Comparison of ENCODE assay signal across 7 mouse cellular contexts in the genomic region with DNA sequence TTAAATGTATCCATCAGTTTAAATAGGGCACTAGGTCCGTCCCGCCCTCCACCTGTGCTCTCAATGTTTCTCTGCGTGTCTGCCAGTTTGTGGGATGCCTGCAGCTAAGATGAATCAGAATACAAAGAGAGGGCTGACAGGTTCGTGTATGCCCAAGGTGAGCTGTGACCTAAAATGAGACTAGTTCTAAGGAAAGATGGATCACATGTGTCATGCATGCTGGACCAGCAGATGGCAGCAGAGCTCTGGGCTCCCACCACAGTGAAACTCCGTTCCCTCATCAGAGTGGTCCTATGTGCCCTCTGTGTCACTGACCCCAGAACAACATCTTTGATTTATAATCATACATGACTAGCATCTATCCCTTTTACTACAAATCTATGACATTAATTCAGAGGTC.
DNase-seq lines count a peak whose midpoint lies in the region; ATAC-seq lines count a peak whose summit lies in the region.

No protein-coding gene starts in this region.

- H3K4me2 ChIP-seq in hindbrain, embryonic 14.5 days (replicated peaks), result peak overlapping the region; percentile 90

- H3K27ac ChIP-seq in hindbrain, embryonic 14.5 days, result peak overlapping the region; percentile 94

- peak; percentile 38 for DNase-seq in adrenal gland, adult 2 months
- DNase-seq in cerebellum, postnatal 36 days, result peak; percentile 86 to 87
- peak; percentile 56 for DNase-seq in gastrocnemius, adult 18-20 months (ENCODE audit: low spot score)
- peak; percentile 91 for DNase-seq in hindbrain, embryonic 14.5 days (ENCODE audit: low spot score)
- DNase-seq in layer of hippocampus, postnatal 25 days (ENCODE audit: extremely low spot score in 1 of 2, low spot score in 1 of 2), result peak; percentile 66 to 92
- peak; percentile 75 for DNase-seq in lung, postnatal 10 days
- DNase-seq in retina, postnatal 7 days (ENCODE audit: low read depth, low spot score), result peak; percentile 56

- H3K9ac ChIP-seq in hindbrain, embryonic 14.5 days, result peak overlapping the region; percentile 68

- no peaks in the 10 kb centered on the region for H3K27me3 ChIP-seq in hindbrain, embryonic 14.5 days (ENCODE audit: control insufficient read depth, insufficient read depth, low read length)

- 0% methylated on average over 5 of the region's 5 CpGs for WGBS in hindbrain, embryonic 14.5 days

- ATAC-seq in hindbrain, embryonic 14.5 days (ENCODE audit: low FRiP score), result peak; percentile 67

- H3K4me1 ChIP-seq in hindbrain, embryonic 14.5 days (replicated peaks; ENCODE audit: control insufficient read depth, insufficient read depth, low read length), result peaks cover 14% of the 10 kb centered on the region

- H3K4me3 ChIP-seq in hindbrain, embryonic 14.5 days (replicated peaks; ENCODE audit: low read length), result peak overlapping the region; percentile 43

- H3K9me3 ChIP-seq in hindbrain, embryonic 14.5 days (ENCODE audit: control insufficient read depth, low read length), result no peaks in the 10 kb centered on the region

- H3K36me3 ChIP-seq in hindbrain, embryonic 14.5 days (replicated peaks; ENCODE audit: control insufficient read depth, insufficient read depth), result no peaks in the 10 kb centered on the region

Comparison
In these comparisons a context has a peak if more than half of its experiments do, and no peak if none do; other contexts are left out.
1. Peak in every context shown above with its lines: DNase-seq, ATAC-seq, H3K4me3 ChIP-seq and H3K27ac ChIP-seq.
2. DNase-seq: peak in every context shown above with its lines; median percentile 91 in hindbrain, embryonic 14.5 days; 86 in cerebellum, postnatal 36 days; 79 in layer of hippocampus, postnatal 25 days; 75 in lung, postnatal 10 days; 56 in gastrocnemius, adult 18-20 months; 56 in retina, postnatal 7 days; 38 in adrenal gland, adult 2 months.